Mouse (Mus musculus): Measurements from ENCODE around the gene Wfdc12. TPM values are rescaled to one million over a fixed set of nuclear protein-coding genes. Genes with fewer than 3 reads are reported as not detected.

Wfdc12 gene
- polyA plus RNA-seq, 1 experiment: 4.4 TPM

DNA sequence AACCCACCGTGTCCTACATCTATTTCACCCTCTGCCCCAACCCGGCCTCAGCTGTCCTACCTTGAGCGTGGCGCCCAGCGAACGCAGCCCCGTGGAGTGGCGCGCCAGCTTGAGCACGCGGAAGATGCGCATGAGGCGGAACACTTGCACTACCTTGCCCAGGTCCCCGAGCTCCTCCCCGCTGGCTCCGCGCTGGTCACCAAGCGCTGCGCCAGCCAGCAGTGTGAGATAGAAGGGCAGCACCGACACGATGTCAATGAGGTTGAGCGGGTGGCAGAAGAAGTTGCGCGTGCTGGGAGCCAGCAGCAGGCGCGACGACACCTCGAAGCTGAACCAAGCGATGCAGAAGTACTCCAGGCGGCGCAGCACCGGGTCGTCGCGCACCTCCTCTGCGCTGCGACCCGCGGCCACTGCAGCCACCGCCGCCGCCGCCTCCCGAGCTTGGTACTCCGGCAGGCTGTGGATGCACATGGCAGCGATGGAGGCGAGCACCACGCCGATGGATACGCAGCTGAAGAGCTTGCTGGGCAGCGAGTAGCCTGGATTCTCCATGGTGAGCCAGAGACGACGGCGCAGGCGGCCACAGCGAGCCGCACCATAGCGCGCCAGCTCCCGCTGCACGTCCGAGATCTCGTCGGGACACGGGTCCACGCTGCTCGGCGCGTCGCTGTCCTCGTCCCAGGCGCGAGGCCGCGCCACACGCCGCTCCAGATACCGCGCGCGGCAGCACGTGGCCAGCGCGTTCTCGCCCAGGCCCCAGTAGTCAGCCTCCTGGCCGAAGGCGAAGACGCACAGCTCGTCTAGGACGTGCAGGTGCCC, 22.4 kb downstream of the Wfdc12 start:
- DNase-seq: no peak
- no peaks in the 10 kb centered on the region for H3K4me1 ChIP-seq (ENCODE audit: control insufficient read depth, insufficient read depth, low read length)
- TF ChIP-seq CTCF (IDR thresholded peaks at IDR 0.05; ENCODE audit: insufficient read depth, low read length): no peak
- H3K4me3 ChIP-seq (replicated peaks; ENCODE audit: extremely low read depth, low read depth, low read length): no peak overlapping the region
- 12% methylated on average over 90 of the region's 90 CpGs for WGBS

- Histone ChIP-seq H3K4me1 (ENCODE audit: control insufficient read depth, insufficient read depth, low read length) (no peaks in the 10 kb centered on the region), H3K4me3 (replicated peaks; ENCODE audit: extremely low read depth, low read depth, low read length) (no peak overlapping the region)
- no peak for TF ChIP-seq CTCF (IDR thresholded peaks at IDR 0.05; ENCODE audit: insufficient read depth, low read length)
- no peak for TF ChIP-seq POLR2A (IDR thresholded peaks at IDR 0.05; ENCODE audit: borderline replicate concordance, extremely low read depth, low read depth, low read length)
- no peak for DNase-seq
- 90% methylated on average over 5 of the region's 5 CpGs for WGBS
Measured at GRCm38 (mm10) chr2:164164941-164165340, 25.5 kb downstream of the Wfdc12 start.

DNA sequence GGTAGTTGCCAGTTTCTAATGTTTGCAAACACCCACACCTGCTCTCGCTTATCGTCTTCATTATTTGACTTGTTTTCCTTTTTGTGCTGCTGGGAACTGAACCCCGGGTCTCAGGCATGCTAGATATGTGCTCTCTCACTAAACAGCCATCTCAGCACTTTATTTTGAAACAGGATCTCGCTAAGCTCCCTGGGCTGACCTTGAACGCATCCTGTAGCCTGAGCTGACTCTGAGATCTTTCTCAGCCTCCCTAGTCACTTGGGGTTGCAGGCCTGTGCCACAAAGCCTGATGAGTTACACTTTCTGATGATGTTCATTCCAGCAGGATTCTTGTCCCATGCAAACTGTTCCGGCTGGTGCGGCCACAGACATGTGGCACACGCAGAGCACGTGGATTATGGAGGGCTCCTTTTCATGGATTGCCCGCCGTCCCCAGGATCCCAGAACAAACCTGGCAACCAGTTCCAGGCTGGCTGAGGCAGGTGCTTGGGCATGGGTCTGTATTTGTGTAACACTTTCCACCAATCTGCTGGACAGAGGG, 28.8 kb downstream of the Wfdc12 start:
- TF ChIP-seq CTCF (IDR thresholded peaks at IDR 0.05; ENCODE audit: insufficient read depth, low read length) (no peak), POLR2A (IDR thresholded peaks at IDR 0.05; ENCODE audit: borderline replicate concordance, extremely low read depth, low read depth, low read length) (no peak)
- Histone ChIP-seq H3K4me3 (replicated peaks; ENCODE audit: extremely low read depth, low read depth, low read length) (no peak overlapping the region), H3K4me1 (ENCODE audit: control insufficient read depth, insufficient read depth, low read length) (no peaks in the 10 kb centered on the region)
- WGBS: 71% methylated on average over 11 of the region's 11 CpGs
- no peak for DNase-seq

GRCm38 (mm10) chr2:164158838-164159237, 31.6 kb downstream of the Wfdc12 start:
- WGBS: 81% methylated on average over 2 of the region's 2 CpGs
- Histone ChIP-seq H3K4me1 (ENCODE audit: control insufficient read depth, insufficient read depth, low read length) (no peaks in the 10 kb centered on the region), H3K4me3 (replicated peaks; ENCODE audit: extremely low read depth, low read depth, low read length) (no peak overlapping the region)
- no peak for DNase-seq
- TF ChIP-seq POLR2A (IDR thresholded peaks at IDR 0.05; ENCODE audit: borderline replicate concordance, extremely low read depth, low read depth, low read length): no peak
- TF ChIP-seq CTCF (IDR thresholded peaks at IDR 0.05; ENCODE audit: insufficient read depth, low read length): no peak

DNA sequence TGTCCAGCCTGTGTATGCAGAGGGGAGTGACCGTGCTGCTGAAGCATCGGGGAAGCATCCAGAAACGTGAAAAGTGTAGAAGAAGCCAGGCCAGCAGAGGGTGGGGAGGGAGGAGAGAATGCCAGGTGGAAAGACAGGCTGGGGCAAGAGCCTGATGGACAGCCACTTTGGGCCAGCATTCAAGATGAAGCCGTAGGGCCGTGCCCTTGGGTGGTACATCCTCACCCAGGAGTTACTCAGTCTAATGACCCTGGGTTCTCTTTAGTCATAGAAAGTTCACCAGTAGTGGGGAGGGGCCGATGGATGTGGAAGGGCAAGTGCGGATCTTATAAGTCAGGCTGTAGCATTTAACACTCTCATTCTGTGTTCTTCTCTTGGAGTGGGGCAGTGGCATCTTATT, 34.2 kb downstream of the Wfdc12 start:
- no peak for DNase-seq
- TF ChIP-seq CTCF (IDR thresholded peaks at IDR 0.05; ENCODE audit: insufficient read depth, low read length) (no peak), POLR2A (IDR thresholded peaks at IDR 0.05; ENCODE audit: borderline replicate concordance, extremely low read depth, low read depth, low read length) (no peak)
- Histone ChIP-seq H3K4me1 (ENCODE audit: control insufficient read depth, insufficient read depth, low read length) (no peaks in the 10 kb centered on the region), H3K4me3 (replicated peaks; ENCODE audit: extremely low read depth, low read depth, low read length) (no peak overlapping the region)
- 86% methylated on average over 7 of the region's 7 CpGs for WGBS

DNA sequence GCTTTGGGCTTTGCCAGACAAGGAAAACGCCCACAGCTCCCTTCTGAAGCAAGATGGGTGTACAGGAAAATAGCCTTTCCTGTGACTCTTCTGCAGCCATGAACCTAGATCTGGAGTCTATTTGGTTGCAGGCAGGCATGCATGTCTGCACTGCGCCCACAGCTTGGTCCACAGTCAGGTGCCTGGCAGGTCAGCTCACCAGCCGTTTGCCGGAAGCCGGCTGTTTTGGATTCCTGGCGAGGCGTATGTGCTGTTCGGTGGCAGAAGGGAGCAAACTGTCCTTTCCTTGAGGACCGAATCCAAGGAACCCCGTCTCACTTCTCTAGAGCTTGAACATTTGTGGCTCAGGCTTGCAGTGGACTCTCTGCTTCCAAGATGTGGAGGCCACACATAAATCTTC, 36.4 kb downstream of the Wfdc12 start:
- WGBS: 89% methylated on average over 10 of the region's 10 CpGs

GRCm38 (mm10) chr2:164152341-164152740, 38.1 kb downstream of the Wfdc12 start:
- TF ChIP-seq POLR2A (IDR thresholded peaks at IDR 0.05; ENCODE audit: borderline replicate concordance, extremely low read depth, low read depth, low read length) (no peak), CTCF (IDR thresholded peaks at IDR 0.05; ENCODE audit: insufficient read depth, low read length) (no peak)
- no peak overlapping the region for H3K4me3 ChIP-seq (replicated peaks; ENCODE audit: extremely low read depth, low read depth, low read length)
- H3K4me1 ChIP-seq (ENCODE audit: control insufficient read depth, insufficient read depth, low read length): no peaks in the 10 kb centered on the region
- 75% methylated on average over 11 of the region's 11 CpGs for WGBS
- DNase-seq: no peak

More for the DNA sequence above, 36.4 kb downstream of the Wfdc12 start:
- no peak for DNase-seq
- H3K4me1 ChIP-seq (ENCODE audit: control insufficient read depth, insufficient read depth, low read length): no peaks in the 10 kb centered on the region
- no peak overlapping the region for H3K4me3 ChIP-seq (replicated peaks; ENCODE audit: extremely low read depth, low read depth, low read length)
- no peak for TF ChIP-seq CTCF (IDR thresholded peaks at IDR 0.05; ENCODE audit: insufficient read depth, low read length)
- TF ChIP-seq POLR2A (IDR thresholded peaks at IDR 0.05; ENCODE audit: borderline replicate concordance, extremely low read depth, low read depth, low read length): no peak

GRCm38 (mm10) chr2:164150086-164150760, 40.2 kb downstream of the Wfdc12 start:
- H3K4me1 ChIP-seq (ENCODE audit: control insufficient read depth, insufficient read depth, low read length): peaks cover 5% of the 10 kb centered on the region
- DNase-seq: no peak
- 56% methylated on average over 14 of the region's 14 CpGs for WGBS
- no peak overlapping the region for H3K4me3 ChIP-seq (replicated peaks; ENCODE audit: extremely low read depth, low read depth, low read length)
- TF ChIP-seq CTCF (IDR thresholded peaks at IDR 0.05; ENCODE audit: insufficient read depth, low read length): no peak
- no peak for TF ChIP-seq POLR2A (IDR thresholded peaks at IDR 0.05; ENCODE audit: borderline replicate concordance, extremely low read depth, low read depth, low read length)

GRCm38 (mm10) chr2:164146556-164146955, 43.9 kb downstream of the Wfdc12 start:
- WGBS: 89% methylated on average over 12 of the region's 12 CpGs
- DNase-seq: no peak
- Histone ChIP-seq H3K4me1 (ENCODE audit: control insufficient read depth, insufficient read depth, low read length) (peaks cover 7% of the 10 kb centered on the region), H3K4me3 (replicated peaks; ENCODE audit: extremely low read depth, low read depth, low read length) (no peak overlapping the region)
- TF ChIP-seq POLR2A (IDR thresholded peaks at IDR 0.05; ENCODE audit: borderline replicate concordance, extremely low read depth, low read depth, low read length) (no peak), CTCF (IDR thresholded peaks at IDR 0.05; ENCODE audit: insufficient read depth, low read length) (no peak)

Data from lung, adult 2 months (tissue).